Mouse (Mus musculus): ENCODE measurements at regions not wholly inside any gene's neighbourhood (a gene's known extent, or its start where the extent isn't known, plus 50 kb on each side); places are given as distances from the start of the nearest gene placed in this dataset.

DNA sequence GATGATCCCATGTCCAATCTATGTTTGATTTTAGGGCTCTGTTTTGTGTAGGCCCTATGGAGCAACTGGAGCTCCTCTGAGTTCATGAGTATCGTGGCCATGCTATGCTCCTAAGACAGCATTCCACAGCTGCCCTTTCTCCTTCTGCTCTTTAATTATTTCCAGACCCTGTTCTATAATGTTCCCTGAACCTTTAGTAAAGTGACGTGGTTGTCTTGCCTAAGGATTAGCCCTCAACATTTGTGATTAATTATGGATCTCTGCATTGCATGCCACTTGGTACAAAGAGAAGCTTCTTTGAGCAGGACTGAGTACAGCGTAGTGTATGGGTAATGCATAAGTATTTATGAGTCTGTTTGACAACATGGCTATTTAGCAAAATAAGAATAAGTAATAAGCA, 141.4 kb downstream of the Pros1 start:
- TF ChIP-seq CTCF (IDR thresholded peaks at IDR 0.05; ENCODE audit: borderline replicate concordance, insufficient read depth, low read length), result no peak
- no peak for TF ChIP-seq POLR2A (IDR thresholded peaks at IDR 0.05; ENCODE audit: low read depth, low read length)
